Mouse (Mus musculus): Measurements from ENCODE around the gene Ildr1. TPM values are rescaled to one million over a fixed set of nuclear protein-coding genes. Genes with fewer than 3 reads are reported as not detected.

The Ildr1 gene
- polyA plus RNA-seq, 1 experiment from 2014 or later: 0.05 TPM

DNA sequence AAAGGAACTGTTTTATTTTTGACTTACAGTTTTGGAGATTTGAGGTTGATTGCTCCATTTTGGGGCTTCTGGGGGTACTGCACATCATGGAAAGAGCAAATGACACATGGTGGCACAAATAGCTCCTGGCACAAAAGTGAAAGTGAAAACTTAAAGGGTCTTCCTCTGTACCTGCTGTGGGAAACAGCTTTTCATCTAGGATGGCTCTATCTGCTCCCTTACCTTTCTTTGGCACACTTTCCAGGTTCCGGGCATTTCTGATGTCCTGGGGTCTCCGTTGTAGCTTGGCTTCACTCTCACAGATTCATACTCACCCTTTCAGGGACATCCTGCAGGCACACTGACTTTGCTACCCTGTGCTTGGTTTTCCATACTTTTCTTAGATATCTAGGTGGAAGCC is 5.7 kb upstream of the Ildr1 start:
- Histone ChIP-seq H3K9me3 (ENCODE audit: control insufficient read depth, low read length) (no peaks in the 10 kb centered on the region), H3K27me3 (ENCODE audit: control insufficient read depth, insufficient read depth, low read length) (no peaks in the 10 kb centered on the region), H3K27ac (ENCODE audit: low read depth, low read length) (no peak overlapping the region), H3K4me3 (ENCODE audit: low read depth, low read length) (no peak overlapping the region), H3K9ac (ENCODE audit: low read length) (no peak overlapping the region), H3K4me1 (ENCODE audit: control insufficient read depth, insufficient read depth, low read length) (no peaks in the 10 kb centered on the region), H3K36me3 (ENCODE audit: control insufficient read depth, insufficient read depth, low read length) (no peaks in the 10 kb centered on the region), H3K4me2 (no peak overlapping the region)
- 92% methylated on average over 2 of the region's 2 CpGs for WGBS
- no peak for DNase-seq (ENCODE audit: low spot score, missing footprints)
- no peak for ATAC-seq (ENCODE audit: low FRiP score)

DNA sequence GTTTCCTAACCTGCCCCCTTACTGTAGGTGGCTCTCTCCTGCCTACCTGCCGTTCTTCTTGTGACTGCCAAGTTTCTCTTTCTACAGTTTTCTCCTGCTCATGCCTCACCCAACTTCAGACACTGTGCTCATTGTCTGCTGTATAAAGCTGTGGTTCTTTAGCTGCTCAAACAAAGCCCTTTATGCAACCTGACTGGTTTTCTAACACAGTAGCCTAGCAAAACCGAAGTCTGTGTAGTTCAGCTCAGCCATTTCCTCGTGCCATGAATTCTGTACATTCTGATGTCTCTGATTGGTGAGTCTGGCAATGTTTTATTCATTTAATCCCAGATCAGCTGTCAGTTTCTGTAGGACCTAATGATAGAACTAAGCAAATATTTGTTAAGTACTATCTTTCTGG is 2.3 kb upstream of the Ildr1 start:
- Histone ChIP-seq H3K27me3 (ENCODE audit: control insufficient read depth, insufficient read depth, low read length) (peaks cover 6% of the 10 kb centered on the region; the same call in 1 of the 2 replicates), H3K4me1 (ENCODE audit: control insufficient read depth, insufficient read depth, low read length) (peaks cover 7% of the 10 kb centered on the region), H3K36me3 (ENCODE audit: control insufficient read depth, insufficient read depth, low read length) (no peaks in the 10 kb centered on the region), H3K9me3 (ENCODE audit: control insufficient read depth, low read length) (no peaks in the 10 kb centered on the region), H3K4me2 (no peak overlapping the region), H3K27ac (ENCODE audit: low read depth, low read length) (no peak overlapping the region), H3K9ac (ENCODE audit: low read length) (no peak overlapping the region), H3K4me3 (ENCODE audit: low read depth, low read length) (no peak overlapping the region)
- ATAC-seq (ENCODE audit: low FRiP score): no peak
- peak; percentile 78 for DNase-seq (ENCODE audit: low spot score, missing footprints)
- WGBS: 79% methylated on average over 3 of the region's 3 CpGs

DNA sequence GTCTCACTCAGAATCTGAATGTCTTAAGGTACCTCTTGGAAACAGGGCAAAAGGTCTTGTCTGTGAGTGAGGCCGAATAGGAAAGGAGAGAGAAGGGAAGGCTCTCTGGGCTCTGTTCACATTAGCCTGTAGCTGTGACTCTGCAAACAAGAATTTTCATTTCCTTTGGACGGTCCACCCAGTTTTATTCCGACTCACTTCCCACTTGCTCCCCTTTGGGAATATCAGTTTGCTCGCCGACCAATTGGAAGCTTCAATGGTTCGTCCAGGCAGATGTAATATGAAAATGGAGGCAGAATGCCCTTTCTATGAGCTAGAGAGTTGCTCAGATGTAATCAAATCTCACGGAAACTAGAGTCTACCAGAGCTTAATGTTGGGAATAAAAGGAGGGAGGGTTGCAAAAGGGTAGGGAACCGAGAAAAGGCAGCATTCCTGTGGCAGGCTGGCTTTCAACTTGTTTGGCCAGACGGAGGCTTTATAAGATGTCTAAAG is 1.1 kb downstream of the Ildr1 start:
- Histone ChIP-seq H3K9ac (ENCODE audit: low read length) (no peak overlapping the region), H3K27ac (ENCODE audit: low read depth, low read length) (no peak overlapping the region), H3K36me3 (ENCODE audit: control insufficient read depth, insufficient read depth, low read length) (no peaks in the 10 kb centered on the region), H3K9me3 (ENCODE audit: control insufficient read depth, low read length) (no peaks in the 10 kb centered on the region), H3K4me3 (ENCODE audit: low read depth, low read length) (no peak overlapping the region), H3K27me3 (ENCODE audit: control insufficient read depth, insufficient read depth, low read length) (peaks cover 6% of the 10 kb centered on the region; the same call in 1 of the 2 replicates), H3K4me1 (ENCODE audit: control insufficient read depth, insufficient read depth, low read length) (peaks cover 7% of the 10 kb centered on the region), H3K4me2 (no peak overlapping the region)
- 63% methylated on average over 9 of the region's 9 CpGs for WGBS
- ATAC-seq (ENCODE audit: low FRiP score) (no peak), DNase-seq (ENCODE audit: low spot score, missing footprints) (no peak)

DNA sequence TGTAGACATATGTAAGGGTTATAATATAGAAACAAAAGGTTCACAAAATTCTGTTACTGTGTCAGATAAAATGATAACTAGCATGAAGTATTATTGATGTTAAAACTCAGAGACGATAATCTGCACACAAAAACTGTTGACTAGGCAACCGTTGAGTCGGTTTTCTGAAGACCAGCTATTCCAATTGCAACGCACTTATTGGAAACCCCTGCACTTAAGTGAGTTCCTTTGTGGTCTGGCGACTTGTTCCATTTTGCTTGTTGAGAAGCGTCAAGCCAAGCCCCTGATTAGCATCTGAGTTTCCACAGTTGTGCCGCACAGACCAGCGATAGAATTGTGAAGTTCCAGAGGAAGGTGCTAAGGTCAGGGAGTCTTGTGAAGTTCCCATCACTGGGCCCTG is 3.6 kb downstream of the Ildr1 start:
- Histone ChIP-seq H3K4me1 (ENCODE audit: control insufficient read depth, insufficient read depth, low read length) (peaks cover 7% of the 10 kb centered on the region), H3K4me3 (ENCODE audit: low read depth, low read length) (no peak overlapping the region), H3K27me3 (ENCODE audit: control insufficient read depth, insufficient read depth, low read length) (peaks cover 6% of the 10 kb centered on the region; the same call in 1 of the 2 replicates), H3K9ac (ENCODE audit: low read length) (no peak overlapping the region), H3K36me3 (ENCODE audit: control insufficient read depth, insufficient read depth, low read length) (no peaks in the 10 kb centered on the region), H3K27ac (ENCODE audit: low read depth, low read length) (no peak overlapping the region), H3K9me3 (ENCODE audit: control insufficient read depth, low read length) (no peaks in the 10 kb centered on the region), H3K4me2 (no peak overlapping the region)
- DNase-seq (ENCODE audit: low spot score, missing footprints): no peak
- WGBS: 84% methylated on average over 8 of the region's 8 CpGs
- no peak for ATAC-seq (ENCODE audit: low FRiP score)

DNA sequence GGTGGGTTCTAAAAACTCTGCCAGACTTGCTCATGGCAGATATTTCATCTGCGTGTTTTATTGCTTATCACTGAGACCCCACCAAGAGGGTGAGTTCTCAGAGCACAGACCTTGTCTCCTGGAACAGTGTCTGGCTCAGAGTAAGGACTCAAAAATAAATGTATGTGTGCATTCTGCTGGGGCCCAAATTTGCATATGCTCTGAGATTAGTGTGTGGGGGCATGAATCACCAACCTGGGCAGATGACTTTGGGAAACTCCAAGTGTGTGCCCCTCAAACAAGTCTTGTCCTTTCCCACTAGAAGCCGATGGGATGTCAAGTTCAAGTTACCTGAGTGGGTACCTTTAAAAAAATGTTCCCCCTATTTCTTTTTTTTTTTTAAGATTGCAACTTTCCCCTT is 6.7 kb downstream of the Ildr1 start:
- Histone ChIP-seq H3K27me3 (ENCODE audit: control insufficient read depth, insufficient read depth, low read length) (no peaks in the 10 kb centered on the region), H3K9ac (ENCODE audit: low read length) (no peak overlapping the region), H3K9me3 (ENCODE audit: control insufficient read depth, low read length) (no peaks in the 10 kb centered on the region), H3K4me2 (no peak overlapping the region), H3K27ac (ENCODE audit: low read depth, low read length) (no peak overlapping the region), H3K36me3 (ENCODE audit: control insufficient read depth, insufficient read depth, low read length) (no peaks in the 10 kb centered on the region), H3K4me1 (ENCODE audit: control insufficient read depth, insufficient read depth, low read length) (no peaks in the 10 kb centered on the region), H3K4me3 (ENCODE audit: low read depth, low read length) (no peak overlapping the region)
- ATAC-seq (ENCODE audit: low FRiP score) (no peak), DNase-seq (ENCODE audit: low spot score, missing footprints) (no peak)
- WGBS: 83% methylated on average over 2 of the region's 2 CpGs

DNA sequence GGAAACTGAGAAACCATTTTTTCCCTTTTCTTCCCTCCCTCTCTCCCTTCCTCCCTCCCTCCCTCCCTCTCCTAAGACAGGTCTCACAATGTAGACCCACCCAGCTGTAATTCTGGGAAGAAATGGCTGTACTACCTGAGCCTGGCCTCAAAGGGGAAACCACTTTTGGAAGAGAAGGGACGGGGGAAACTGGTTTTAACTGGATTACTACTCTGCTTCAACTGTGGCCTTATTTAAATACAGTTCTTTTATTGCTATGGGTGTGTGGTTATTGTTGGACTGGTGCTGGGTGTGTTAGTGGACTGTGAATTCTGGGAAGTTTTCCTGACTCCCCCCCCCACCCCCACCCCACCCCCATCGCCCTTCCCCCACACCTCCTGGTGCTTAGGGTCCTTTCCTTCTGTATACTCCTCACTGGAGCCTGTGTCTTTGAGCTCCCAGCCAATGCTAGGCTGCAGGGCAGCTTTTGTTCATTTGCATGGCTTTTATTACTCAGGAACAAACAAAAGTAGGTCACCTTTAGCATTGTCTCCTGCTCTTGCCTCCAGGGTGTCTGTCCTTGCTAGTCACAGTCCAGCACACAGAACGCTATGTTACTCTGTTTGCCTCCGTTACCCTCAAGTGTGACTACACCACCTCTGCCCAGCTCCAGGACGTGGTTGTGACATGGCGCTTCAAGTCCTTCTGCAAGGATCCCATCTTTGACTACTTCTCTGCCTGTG is 14.1 kb downstream of the Ildr1 start:
- Histone ChIP-seq H3K27me3 (ENCODE audit: control insufficient read depth, insufficient read depth, low read length) (no peaks in the 10 kb centered on the region), H3K9me3 (ENCODE audit: control insufficient read depth, low read length) (no peaks in the 10 kb centered on the region), H3K4me3 (ENCODE audit: low read depth, low read length) (no peak overlapping the region), H3K4me2 (no peak overlapping the region), H3K36me3 (ENCODE audit: control insufficient read depth, insufficient read depth, low read length) (no peaks in the 10 kb centered on the region), H3K4me1 (ENCODE audit: control insufficient read depth, insufficient read depth, low read length) (no peaks in the 10 kb centered on the region), H3K27ac (ENCODE audit: low read depth, low read length) (no peak overlapping the region), H3K9ac (ENCODE audit: low read length) (no peak overlapping the region)
- ATAC-seq (ENCODE audit: low FRiP score) (no peak), DNase-seq (ENCODE audit: low spot score, missing footprints) (peak; percentile 33)
- WGBS: 74% methylated on average over 6 of the region's 6 CpGs

DNA sequence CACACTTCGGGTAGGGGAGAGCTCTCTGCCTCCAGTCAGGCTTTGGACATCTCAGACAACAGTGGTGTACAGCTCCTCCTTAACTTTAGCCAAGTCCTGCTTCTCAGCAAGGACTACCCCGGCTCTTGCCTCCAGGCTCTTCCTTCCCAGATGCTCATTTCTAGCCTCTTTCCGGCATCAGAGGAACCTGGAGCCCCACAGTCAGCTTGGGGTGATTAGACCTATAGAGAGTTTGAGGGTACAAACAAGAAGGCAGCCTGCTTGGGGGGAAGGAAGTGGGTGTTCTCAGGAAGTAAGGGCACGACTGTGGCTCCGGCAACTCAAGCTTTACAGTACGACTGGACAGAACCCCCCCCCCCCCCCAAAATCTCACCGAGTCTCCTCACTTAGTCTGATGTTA is 15.0 kb downstream of the Ildr1 start:
- Histone ChIP-seq H3K4me2 (no peak overlapping the region), H3K27ac (ENCODE audit: low read depth, low read length) (no peak overlapping the region), H3K9ac (ENCODE audit: low read length) (no peak overlapping the region), H3K36me3 (ENCODE audit: control insufficient read depth, insufficient read depth, low read length) (no peaks in the 10 kb centered on the region), H3K4me3 (ENCODE audit: low read depth, low read length) (no peak overlapping the region), H3K9me3 (ENCODE audit: control insufficient read depth, low read length) (no peaks in the 10 kb centered on the region), H3K4me1 (ENCODE audit: control insufficient read depth, insufficient read depth, low read length) (no peaks in the 10 kb centered on the region), H3K27me3 (ENCODE audit: control insufficient read depth, insufficient read depth, low read length) (no peaks in the 10 kb centered on the region)
- no peak for ATAC-seq (ENCODE audit: low FRiP score)
- peak; percentile 51 for DNase-seq (ENCODE audit: low spot score, missing footprints)
- WGBS: 87% methylated on average over 7 of the region's 7 CpGs

DNA sequence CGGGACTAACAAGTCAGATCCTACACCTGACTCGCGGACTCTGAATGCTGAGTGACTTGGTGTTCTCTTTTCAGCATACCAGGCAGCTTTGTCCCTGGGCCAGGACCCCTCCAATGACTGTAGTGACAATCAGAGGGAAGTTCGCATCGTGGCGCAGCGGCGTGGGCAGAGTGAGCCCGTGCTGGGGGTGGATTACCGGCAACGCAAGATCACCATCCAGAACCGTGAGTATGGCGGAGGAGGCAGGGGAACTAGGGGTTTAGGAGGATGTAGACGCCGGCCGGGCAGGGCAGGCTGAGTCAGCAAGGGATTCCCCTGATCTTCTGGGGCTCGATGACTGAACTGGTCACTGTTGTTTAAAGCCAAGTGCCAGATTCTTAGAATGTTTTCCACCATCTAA is 15.6 kb downstream of the Ildr1 start:
- H3K9me3 ChIP-seq (ENCODE audit: control insufficient read depth, low read length): no peaks in the 10 kb centered on the region
- DNase-seq (ENCODE audit: low spot score, missing footprints) (peak; percentile 33), ATAC-seq (ENCODE audit: low FRiP score) (no peak)
- WGBS: 93% methylated on average over 17 of the region's 17 CpGs
- no peaks in the 10 kb centered on the region for H3K36me3 ChIP-seq (ENCODE audit: control insufficient read depth, insufficient read depth, low read length)
- H3K9ac ChIP-seq (ENCODE audit: low read length): no peak overlapping the region
- no peaks in the 10 kb centered on the region for H3K27me3 ChIP-seq (ENCODE audit: control insufficient read depth, insufficient read depth, low read length)
- no peak overlapping the region for H3K27ac ChIP-seq (ENCODE audit: low read depth, low read length)
- H3K4me1 ChIP-seq (ENCODE audit: control insufficient read depth, insufficient read depth, low read length): no peaks in the 10 kb centered on the region
- H3K4me2 ChIP-seq: no peak overlapping the region
- H3K4me3 ChIP-seq (ENCODE audit: low read depth, low read length): no peak overlapping the region

DNA sequence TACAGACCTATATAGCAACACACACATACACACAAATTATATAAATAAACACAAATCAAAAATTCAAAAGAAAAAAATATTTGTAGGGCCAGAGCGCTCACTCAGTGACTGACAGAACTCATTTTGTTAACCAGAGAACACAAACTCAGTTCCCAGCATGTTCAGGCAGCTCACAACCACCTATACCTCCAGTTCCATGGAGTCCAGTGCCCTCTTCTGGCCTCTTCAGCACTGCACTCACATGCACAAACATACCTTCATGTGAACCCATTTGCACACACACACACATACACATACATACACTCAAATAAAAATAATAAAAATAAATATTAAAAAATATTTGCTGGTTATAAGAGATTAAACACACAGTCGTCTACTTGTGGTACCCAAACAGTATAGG is 17.0 kb downstream of the Ildr1 start:
- ATAC-seq (ENCODE audit: low FRiP score) (no peak), DNase-seq (ENCODE audit: low spot score, missing footprints) (no peak)
- Histone ChIP-seq H3K27me3 (ENCODE audit: control insufficient read depth, insufficient read depth, low read length) (no peaks in the 10 kb centered on the region), H3K4me1 (ENCODE audit: control insufficient read depth, insufficient read depth, low read length) (no peaks in the 10 kb centered on the region), H3K4me2 (no peak overlapping the region), H3K4me3 (ENCODE audit: low read depth, low read length) (no peak overlapping the region), H3K9ac (ENCODE audit: low read length) (no peak overlapping the region), H3K27ac (ENCODE audit: low read depth, low read length) (no peak overlapping the region), H3K9me3 (ENCODE audit: control insufficient read depth, low read length) (no peaks in the 10 kb centered on the region), H3K36me3 (ENCODE audit: control insufficient read depth, insufficient read depth, low read length) (no peaks in the 10 kb centered on the region)
- WGBS: 94% methylated on average over 2 of the region's 2 CpGs

Data from midbrain, embryonic 11.5 days (tissue).